Mouse (Mus musculus) bone marrow macrophage, adult 2 months (primary cell): ENCODE data around the gene Dse.

ENCODE experiments used
- CTCF ChIP-seq: IDR thresholded peaks from 2 replicates; pipeline ENCODE4 v1.5.1; 2012; ENCODE audit warnings: low read depth, mild to moderate bottlenecking, low read length, moderate library complexity
- POLR2A ChIP-seq: IDR thresholded peaks from 2 replicates; pipeline ENCODE4 v1.6.1; 2012; ENCODE audit warnings: mild to moderate bottlenecking, low read depth, low read length, borderline replicate concordance

- TF ChIP-seq CTCF: no peak
- no peak for TF ChIP-seq POLR2A
These were observed 79.1 kb downstream of the Dse start for GRCm38 (mm10) chr10:34128391-34128790.
